Mouse (Mus musculus): ENCODE measurements around the gene Caprin2. TPM values are rescaled to one million over a fixed set of nuclear protein-coding genes. Genes with fewer than 3 reads are reported as not detected.

The Caprin2 gene
- 9.7 TPM for polyA plus RNA-seq (2015; fragmentation: Illumina TruSeq; extraction: RNeasy Lipid Tissue Mini Kit (QIAGEN cat#74804); ENCODE audit: low read depth, low replicate concordance)

DNA sequence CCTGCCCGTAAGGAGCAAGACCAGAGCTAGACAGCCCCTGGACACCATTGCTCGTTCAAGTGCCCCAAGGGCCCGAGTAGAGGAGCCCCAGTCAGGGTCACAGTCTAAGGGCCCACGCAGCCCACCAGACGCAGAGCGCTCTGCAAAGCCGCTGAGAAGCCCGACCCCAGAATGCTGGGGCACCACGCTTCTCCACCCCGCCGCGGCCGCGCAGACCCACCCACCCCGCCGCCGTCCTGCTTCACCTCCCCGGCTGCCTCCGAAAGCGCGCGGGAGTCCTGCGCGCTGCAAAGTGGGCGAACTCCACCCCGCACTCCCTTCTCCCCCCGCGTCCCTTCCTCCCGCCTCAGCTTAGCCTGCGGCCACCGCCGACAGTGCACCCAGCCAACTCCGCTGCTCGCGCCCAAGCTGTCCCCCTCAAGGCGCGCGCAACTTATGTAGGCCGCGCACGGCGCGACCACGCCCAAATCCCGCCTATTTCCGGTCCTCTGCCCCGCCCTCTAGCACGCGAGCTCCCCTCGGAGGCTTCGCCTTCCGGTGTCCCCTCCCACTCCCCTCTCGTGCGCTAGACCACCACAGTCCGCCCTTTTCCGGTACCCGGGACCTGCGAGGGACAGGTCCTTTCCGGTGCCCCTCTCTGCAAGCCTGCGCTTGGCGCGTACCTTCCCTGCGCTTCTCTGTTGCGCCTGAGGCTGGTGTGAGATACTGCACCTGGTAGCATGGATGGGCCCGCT is at the start of gene Caprin2:
Caprin2 (minus strand) TSS at position 465 of the 734 bp plus-strand sequence.

DNA sequence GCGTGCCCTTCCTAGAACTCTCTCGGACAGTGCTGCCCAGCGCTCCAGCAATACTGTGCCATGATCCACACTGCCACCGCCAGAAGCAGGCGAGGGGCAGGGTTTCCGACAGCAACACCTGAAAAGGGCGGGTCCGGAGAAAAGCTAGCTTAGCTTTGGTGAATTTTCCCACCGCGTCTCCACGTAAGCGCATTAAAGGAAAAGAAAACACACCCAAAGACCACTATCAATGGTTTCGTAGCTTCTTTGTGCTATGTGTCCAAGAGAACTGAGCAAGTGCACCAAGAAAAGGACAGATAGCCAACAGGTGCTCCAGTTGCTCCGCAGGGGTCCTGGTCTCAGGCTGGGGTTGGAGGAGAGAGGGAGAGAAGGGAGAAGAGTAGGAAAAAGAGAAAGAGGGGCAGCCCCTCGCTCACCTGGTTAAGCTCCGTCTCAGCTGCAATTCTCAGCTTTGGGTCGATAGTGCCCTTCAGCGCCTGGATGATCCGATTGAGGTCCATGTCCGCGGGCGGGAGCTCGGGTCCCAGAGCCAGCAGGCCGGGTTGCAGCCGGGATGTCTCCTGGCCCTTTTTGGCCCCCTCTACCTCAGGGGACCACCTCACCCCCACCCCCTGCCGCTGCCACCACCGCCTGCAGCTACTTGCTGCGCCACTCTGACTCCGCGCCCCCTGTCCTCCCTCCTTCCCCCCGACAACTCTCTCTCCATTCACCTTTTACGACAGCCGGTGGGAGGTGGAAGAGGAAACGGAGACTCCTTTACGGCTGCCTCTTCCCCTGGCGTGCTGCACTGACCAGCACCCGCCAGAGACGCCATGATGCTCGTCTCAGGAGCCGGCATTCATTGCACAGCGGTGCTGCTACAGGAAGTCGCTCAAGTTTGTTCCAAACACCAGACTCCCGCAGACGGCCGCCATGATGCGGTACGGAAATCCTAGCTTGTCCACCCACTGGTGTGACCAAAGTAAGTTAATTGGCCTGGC is 65.0 kb downstream of the Caprin2 start, which contains the start of gene Ipo8:
Ipo8 (minus strand) TSS at position 720 of the 980 bp plus-strand sequence.

Other genes starting within 250 kb of the Caprin2 start
- gene Ipo8, start 64.8 kb downstream of the Caprin2 start, polyA plus RNA-seq (2015; fragmentation: Illumina TruSeq; extraction: RNeasy Lipid Tissue Mini Kit (QIAGEN cat#74804); ENCODE audit: low read depth, low replicate concordance), result 25.9 TPM
- 4.6 TPM for gene Sinhcaf, start 50.2 kb upstream of the Caprin2 start, polyA plus RNA-seq (2015; fragmentation: Illumina TruSeq; extraction: RNeasy Lipid Tissue Mini Kit (QIAGEN cat#74804); ENCODE audit: low read depth, low replicate concordance)
- gene Dennd5b, start 205.4 kb upstream of the Caprin2 start, polyA plus RNA-seq (2015; fragmentation: Illumina TruSeq; extraction: RNeasy Lipid Tissue Mini Kit (QIAGEN cat#74804); ENCODE audit: low read depth, low replicate concordance), result 23.6 TPM
- gene Gm10203, start 233.9 kb upstream of the Caprin2 start, polyA plus RNA-seq (2015; fragmentation: Illumina TruSeq; extraction: RNeasy Lipid Tissue Mini Kit (QIAGEN cat#74804); ENCODE audit: low read depth, low replicate concordance), result not detected
- gene Etfbkmt, start 243.6 kb upstream of the Caprin2 start, polyA plus RNA-seq (2015; fragmentation: Illumina TruSeq; extraction: RNeasy Lipid Tissue Mini Kit (QIAGEN cat#74804); ENCODE audit: low read depth, low replicate concordance), result 5.7 TPM

All from brain, adult 10 weeks (tissue).